ENCODE assay signal across 9 mouse cellular contexts in genomic region chr1:125808426-125808825, GRCm38 (mm10).
DNase-seq lines count a peak whose midpoint lies in the region.
"Had no signal": no experiment of that assay in that cellular context is flagged by ENCODE, and none has a peak within 500 bp of the region (broad histone marks: within the 10 kb centered on the region; RNA-seq: fewer than 3 reads in every experiment).

No protein-coding gene starts in this region.

- DNase-seq in adrenal gland, postnatal 14 days = peak; percentile 3
- DNase-seq in adrenal gland, adult (ENCODE audit: inconsistent age in 2 of 2, low spot score in 1 of 2) = no peak
- DNase-seq in left cerebral cortex, adult 18-20 months (ENCODE audit: low spot score in 2 of 2) = peak; percentile 4 to 5
- DNase-seq in left cerebral cortex, adult 11 months (ENCODE audit: low spot score) = no peak
- DNase-seq in layer of hippocampus, adult 11-12 months (ENCODE audit: low spot score) = peak; percentile 34
- peak; percentile 67 to 77 for DNase-seq in right cerebral cortex, postnatal 10 days (ENCODE audit: low spot score in 2 of 2)
- DNase-seq in urinary bladder, postnatal 4 days (ENCODE audit: low spot score in 2 of 2) = no peak
- no peak for DNase-seq in retina, postnatal 1 day
- DNase-seq: cerebellum, adult 11 months had no signal

Comparison
In these comparisons a context has a peak if more than half of its experiments do, and no peak if none do; other contexts are left out.
1. DNase-seq: peak in adrenal gland, postnatal 14 days (single experiment), left cerebral cortex, adult 18-20 months (2 of 2), layer of hippocampus, adult 11-12 months (single experiment) and right cerebral cortex, postnatal 10 days (2 of 2); none in adrenal gland, adult (0 of 2), left cerebral cortex, adult 11 months (single experiment), urinary bladder, postnatal 4 days (0 of 2) and retina, postnatal 1 day (single experiment).